Mouse (Mus musculus): ENCODE results near the gene Xpnpep2. TPM values are rescaled to one million over a fixed set of nuclear protein-coding genes. Genes with fewer than 3 reads are reported as not detected.
A peak's percentile ranks its signal among the peaks of the same experiment; 100 is the strongest.

Gene Xpnpep2
- total and polyA plus RNA-seq, 2 experiments from 2014 or later = 0.79 to 3.3 TPM

GRCm38 (mm10) chrX:48141481-48141880 lies 33.0 kb downstream of the Xpnpep2 start:
- H3K36me3 ChIP-seq (ENCODE audit: insufficient read depth, low read length) = no peaks in the 10 kb centered on the region
- DNase-seq (ENCODE audit: low spot score) = no peak

GRCm38 (mm10) chrX:48143415-48144335 lies 35.1 kb downstream of the Xpnpep2 start:
- Histone ChIP-seq H3K4me2 (ENCODE audit: low read depth, low read length, poor library complexity, severe bottlenecking) (0 out of 2 replicates have a peak overlapping the region, but pooled peaks have one; percentile 4), H3K27me3 (ENCODE audit: insufficient read depth, low read length) (no peaks in the 10 kb centered on the region), H3K36me3 (ENCODE audit: insufficient read depth, low read length) (no peaks in the 10 kb centered on the region), H3K9me3 (ENCODE audit: low read length) (no peaks in the 10 kb centered on the region), H3K4me3 (ENCODE audit: low read depth, low read length) (no peak overlapping the region), H3K9ac (replicated peaks; ENCODE audit: low read length, poor library complexity, severe bottlenecking) (no peak overlapping the region), H3K4me1 (ENCODE audit: insufficient read depth, low read length) (no peaks in the 10 kb centered on the region), H3K27ac (ENCODE audit: low read depth, low read length) (no peak overlapping the region)
- 61% methylated on average over 26 of the region's 26 CpGs for WGBS
- no peak for DNase-seq (ENCODE audit: low spot score)
- TF ChIP-seq CTCF (IDR thresholded peaks at IDR 0.05) = no peak
- ATAC-seq (ENCODE audit: low FRiP score) = no peak

More at GRCm38 (mm10) chrX:48141481-48141880, 33.0 kb downstream of the Xpnpep2 start:
- WGBS = 77% methylated on average over 6 of the region's 6 CpGs
- Histone ChIP-seq H3K4me2 (ENCODE audit: low read depth, low read length, poor library complexity, severe bottlenecking) (no peak overlapping the region), H3K27me3 (ENCODE audit: insufficient read depth, low read length) (no peaks in the 10 kb centered on the region), H3K4me1 (ENCODE audit: insufficient read depth, low read length) (no peaks in the 10 kb centered on the region), H3K9me3 (ENCODE audit: low read length) (no peaks in the 10 kb centered on the region), H3K9ac (replicated peaks; ENCODE audit: low read length, poor library complexity, severe bottlenecking) (no peak overlapping the region), H3K4me3 (ENCODE audit: low read depth, low read length) (no peak overlapping the region), H3K27ac (ENCODE audit: low read depth, low read length) (no peak overlapping the region)
- no peak for TF ChIP-seq CTCF (IDR thresholded peaks at IDR 0.05)
- no peak for ATAC-seq (ENCODE audit: low FRiP score)

GRCm38 (mm10) chrX:48146262-48146661 lies 37.7 kb downstream of the Xpnpep2 start, which contains the start of gene Sash3:
Sash3 (plus strand) TSS chrX:48146436.
- 90% methylated on average over 4 of the region's 4 CpGs for WGBS
- no peak for DNase-seq (ENCODE audit: low spot score)
- TF ChIP-seq CTCF (IDR thresholded peaks at IDR 0.05) = no peak
- no peaks in the 10 kb centered on the region for H3K4me1 ChIP-seq (ENCODE audit: insufficient read depth, low read length)
- ATAC-seq (ENCODE audit: low FRiP score) = no peak
- H3K36me3 ChIP-seq (ENCODE audit: insufficient read depth, low read length) = no peaks in the 10 kb centered on the region
- no peaks in the 10 kb centered on the region for H3K27me3 ChIP-seq (ENCODE audit: insufficient read depth, low read length)
- H3K9me3 ChIP-seq (ENCODE audit: low read length) = no peaks in the 10 kb centered on the region
- no peak within 1 kb of the TSS for H3K27ac ChIP-seq (ENCODE audit: low read depth, low read length)
- no peak within 1 kb of the TSS for H3K4me2 ChIP-seq (ENCODE audit: low read depth, low read length, poor library complexity, severe bottlenecking)
- H3K4me3 ChIP-seq (ENCODE audit: low read depth, low read length) = no peak within 1 kb of the TSS
- H3K9ac ChIP-seq (replicated peaks; ENCODE audit: low read length, poor library complexity, severe bottlenecking) = no peak within 1 kb of the TSS

- ATAC-seq (ENCODE audit: low FRiP score) (no peak), DNase-seq (ENCODE audit: low spot score) (no peak)
- Histone ChIP-seq H3K4me2 (ENCODE audit: low read depth, low read length, poor library complexity, severe bottlenecking) (no peak overlapping the region), H3K9ac (replicated peaks; ENCODE audit: low read length, poor library complexity, severe bottlenecking) (no peak overlapping the region), H3K27me3 (ENCODE audit: insufficient read depth, low read length) (no peaks in the 10 kb centered on the region), H3K9me3 (ENCODE audit: low read length) (no peaks in the 10 kb centered on the region), H3K36me3 (ENCODE audit: insufficient read depth, low read length) (no peaks in the 10 kb centered on the region), H3K4me3 (ENCODE audit: low read depth, low read length) (no peak overlapping the region), H3K4me1 (ENCODE audit: insufficient read depth, low read length) (no peaks in the 10 kb centered on the region), H3K27ac (ENCODE audit: low read depth, low read length) (no peak overlapping the region)
- no peak for TF ChIP-seq CTCF (IDR thresholded peaks at IDR 0.05)
- WGBS = 84% methylated on average over 2 of the region's 2 CpGs
Measured at GRCm38 (mm10) chrX:48147226-48147625, 38.7 kb downstream of the Xpnpep2 start.

GRCm38 (mm10) chrX:48147741-48148186 lies 39.2 kb downstream of the Xpnpep2 start:
- no peak overlapping the region for H3K4me2 ChIP-seq (ENCODE audit: low read depth, low read length, poor library complexity, severe bottlenecking)
- H3K27ac ChIP-seq (ENCODE audit: low read depth, low read length) = no peak overlapping the region
- no peaks in the 10 kb centered on the region for H3K4me1 ChIP-seq (ENCODE audit: insufficient read depth, low read length)
- no peak for TF ChIP-seq CTCF (IDR thresholded peaks at IDR 0.05)
- DNase-seq (ENCODE audit: low spot score) (no peak), ATAC-seq (ENCODE audit: low FRiP score) (no peak)
- WGBS = 89% methylated on average over 5 of the region's 7 CpGs
- H3K4me3 ChIP-seq (ENCODE audit: low read depth, low read length) = no peak overlapping the region
- H3K36me3 ChIP-seq (ENCODE audit: insufficient read depth, low read length) = no peaks in the 10 kb centered on the region
- no peak overlapping the region for H3K9ac ChIP-seq (replicated peaks; ENCODE audit: low read length, poor library complexity, severe bottlenecking)
- no peaks in the 10 kb centered on the region for H3K27me3 ChIP-seq (ENCODE audit: insufficient read depth, low read length)
- H3K9me3 ChIP-seq (ENCODE audit: low read length) = no peaks in the 10 kb centered on the region

- no peak for DNase-seq (ENCODE audit: low spot score)
- ATAC-seq (ENCODE audit: low FRiP score) = no peak
- no peak overlapping the region for H3K4me2 ChIP-seq (ENCODE audit: low read depth, low read length, poor library complexity, severe bottlenecking)
- 85% methylated on average over 7 of the region's 7 CpGs for WGBS
- no peak overlapping the region for H3K9ac ChIP-seq (replicated peaks; ENCODE audit: low read length, poor library complexity, severe bottlenecking)
- H3K4me1 ChIP-seq (ENCODE audit: insufficient read depth, low read length) = no peaks in the 10 kb centered on the region
- no peaks in the 10 kb centered on the region for H3K27me3 ChIP-seq (ENCODE audit: insufficient read depth, low read length)
- H3K9me3 ChIP-seq (ENCODE audit: low read length) = no peaks in the 10 kb centered on the region
- TF ChIP-seq CTCF (IDR thresholded peaks at IDR 0.05) = no peak
- H3K27ac ChIP-seq (ENCODE audit: low read depth, low read length) = no peak overlapping the region
- H3K36me3 ChIP-seq (ENCODE audit: insufficient read depth, low read length) = no peaks in the 10 kb centered on the region
- H3K4me3 ChIP-seq (ENCODE audit: low read depth, low read length) = no peak overlapping the region
Measured at GRCm38 (mm10) chrX:48152106-48152505, 43.6 kb downstream of the Xpnpep2 start.
